Mouse (Mus musculus) ES-Bruce4 (cell line): Measurements from ENCODE around the gene Pnmal1. TPM values are rescaled to one million over a fixed set of nuclear protein-coding genes. Genes with fewer than 3 reads are reported as not detected.

Source experiments
- H3K27ac ChIP-seq: 2 replicates; pipeline ENCODE4 v1.5.1; 2012; ENCODE audit warnings: low read length, inconsistent platforms; ENCODE audit not compliant: insufficient read depth
- H3K27me3 ChIP-seq: 2 replicates; pipeline ENCODE4 v1.6.1; 2012; ENCODE audit warnings: mild to moderate bottlenecking, low read length, inconsistent platforms; ENCODE audit not compliant: control insufficient read depth, poor library complexity, insufficient read depth, severe bottlenecking
- H3K36me3 ChIP-seq: 2 replicates; pipeline ENCODE4 v1.6.1; 2012; ENCODE audit warnings: inconsistent platforms, mild to moderate bottlenecking, low read length, moderate library complexity; ENCODE audit not compliant: control insufficient read depth, poor library complexity, insufficient read depth, severe bottlenecking
- H3K4me1 ChIP-seq: one replicate; pipeline ENCODE4 v1.8.1; 2011; ENCODE audit warnings: low read length; ENCODE audit not compliant: control insufficient read depth, insufficient read depth
- H3K4me3 ChIP-seq: 2 replicates; pipeline ENCODE4 v1.5.1; 2011; ENCODE audit warnings: low read depth, mild to moderate bottlenecking, low read length
- H3K9ac ChIP-seq: 2 replicates; pipeline ENCODE4 v1.6.1; 2012; ENCODE audit warnings: low read depth, mild to moderate bottlenecking, inconsistent platforms; ENCODE audit not compliant: poor library complexity, severe bottlenecking
- H3K9me3 ChIP-seq: replicated peaks from 2 replicates; pipeline ENCODE4 v1.6.1; 2012; ENCODE audit warnings: mild to moderate bottlenecking, low read length, inconsistent platforms; ENCODE audit not compliant: control insufficient read depth, poor library complexity, insufficient read depth, severe bottlenecking
- CTCF ChIP-seq: IDR thresholded peaks from one replicate; pipeline ENCODE4 v1.8.1; 2011; ENCODE audit warnings: low read depth, low read length
- EP300 ChIP-seq: IDR thresholded peaks from 2 replicates; pipeline ENCODE4 v1.6.1; 2011; ENCODE audit warnings: low read depth, low read length; ENCODE audit not compliant: insufficient read depth
- POLR2A ChIP-seq: IDR thresholded peaks from one replicate; pipeline ENCODE4 v1.8.1; 2011; ENCODE audit warnings: low read length; ENCODE audit not compliant: insufficient read depth
- polyA plus RNA-seq: library from polyadenylated mRNA; stranded (reverse); fragments of >200 nt; gene quantifications from 2 replicates; pipeline ENCODE4 v1.2.4, GENCODE M21; 2011; ENCODE audit warnings: low read depth; ENCODE audit not compliant: missing spikeins, insufficient read depth, insufficient read length

The Pnmal1 gene
- not detected in 2 replicates for polyA plus RNA-seq

DNA sequence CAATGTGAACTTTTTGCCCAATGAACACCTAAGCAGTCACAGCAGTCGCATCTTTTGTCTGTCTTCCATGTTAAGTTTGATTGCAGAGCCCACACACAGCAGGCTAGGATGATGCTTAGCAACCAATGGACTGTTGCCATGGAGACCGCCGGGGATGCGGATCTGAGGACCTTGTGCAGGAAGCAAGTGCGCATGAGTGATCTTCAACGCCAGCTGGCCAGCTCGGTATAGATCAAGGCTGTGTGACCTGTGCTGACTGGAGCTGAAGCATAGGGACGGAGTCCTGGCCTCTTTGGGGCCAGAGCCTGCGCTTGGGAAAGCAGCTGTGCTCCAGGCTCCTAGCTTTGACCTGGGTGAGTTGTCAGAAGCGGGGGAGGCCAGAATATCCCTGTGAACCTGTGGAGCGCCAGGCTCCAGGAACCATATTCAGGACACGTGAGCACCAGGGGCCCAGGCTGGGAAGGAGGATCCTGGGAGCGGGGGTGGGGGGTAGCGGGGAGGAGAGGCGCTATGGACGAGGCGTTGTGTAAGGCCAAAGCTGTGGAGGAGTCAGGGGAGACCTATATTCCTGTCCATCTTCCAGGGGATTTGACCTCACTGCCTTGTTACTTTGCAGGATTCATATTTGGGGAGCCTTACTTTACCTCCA is at the start of gene Pnmal1:
Gene Pnmal1 (plus strand): TSS at position 141 of the 649 bp plus-strand sequence.
- H3K9ac ChIP-seq = no peak within 1 kb of the TSS
- TF ChIP-seq EP300 = no peak
- TF ChIP-seq CTCF = no peak
- TF ChIP-seq POLR2A = no peak
- no peaks in the 10 kb centered on the region; the same call in 1 of the 2 replicates for H3K27me3 ChIP-seq
- no peaks in the 10 kb centered on the region for H3K4me1 ChIP-seq
- H3K27ac ChIP-seq = no peak within 1 kb of the TSS
- no peak within 1 kb of the TSS for H3K4me3 ChIP-seq
- H3K9me3 ChIP-seq = no peaks in the 10 kb centered on the region
- H3K36me3 ChIP-seq = no peaks in the 10 kb centered on the region

DNA sequence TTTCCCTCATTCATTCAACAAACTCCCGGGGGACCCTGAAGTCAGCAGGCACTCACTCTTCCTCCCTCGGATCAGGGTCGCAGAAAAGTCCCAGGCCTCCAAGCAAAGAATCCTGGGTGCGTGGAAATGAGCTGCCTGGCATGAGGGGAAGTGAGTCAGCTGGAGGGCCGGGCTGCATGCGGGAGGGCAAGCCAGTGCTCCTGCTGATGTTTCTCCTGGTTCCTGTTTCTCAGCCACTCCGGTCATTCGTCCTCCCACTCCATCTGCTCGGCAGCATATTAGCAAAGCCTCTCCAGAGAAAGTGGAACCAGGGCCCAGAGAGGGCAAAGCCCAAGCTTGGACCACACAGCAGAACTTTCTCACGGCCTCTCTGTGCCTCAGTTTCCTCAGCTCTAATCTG is 49.6 kb upstream of the Pnmal1 start:
- H3K9ac ChIP-seq = no peak overlapping the region
- no peaks in the 10 kb centered on the region for H3K4me1 ChIP-seq
- no peak overlapping the region for H3K27ac ChIP-seq
- H3K9me3 ChIP-seq = no peaks in the 10 kb centered on the region
- H3K27me3 ChIP-seq = no peaks in the 10 kb centered on the region
- H3K4me3 ChIP-seq = no peak overlapping the region
- no peaks in the 10 kb centered on the region for H3K36me3 ChIP-seq
- no peak for TF ChIP-seq EP300
- TF ChIP-seq CTCF = no peak
- TF ChIP-seq POLR2A = no peak

- no peak overlapping the region for H3K9ac ChIP-seq
- H3K4me3 ChIP-seq = no peak overlapping the region
- no peaks in the 10 kb centered on the region for H3K4me1 ChIP-seq
- no peaks in the 10 kb centered on the region for H3K27me3 ChIP-seq
- no peak overlapping the region for H3K27ac ChIP-seq
- H3K36me3 ChIP-seq = peaks cover 6% of the 10 kb centered on the region
- no peaks in the 10 kb centered on the region for H3K9me3 ChIP-seq
- no peak for TF ChIP-seq CTCF
- TF ChIP-seq POLR2A = no peak
- TF ChIP-seq EP300 = no peak
Observed at GRCm38 (mm10) chr7:16911904-16912303, 47.6 kb upstream of the Pnmal1 start.

DNA sequence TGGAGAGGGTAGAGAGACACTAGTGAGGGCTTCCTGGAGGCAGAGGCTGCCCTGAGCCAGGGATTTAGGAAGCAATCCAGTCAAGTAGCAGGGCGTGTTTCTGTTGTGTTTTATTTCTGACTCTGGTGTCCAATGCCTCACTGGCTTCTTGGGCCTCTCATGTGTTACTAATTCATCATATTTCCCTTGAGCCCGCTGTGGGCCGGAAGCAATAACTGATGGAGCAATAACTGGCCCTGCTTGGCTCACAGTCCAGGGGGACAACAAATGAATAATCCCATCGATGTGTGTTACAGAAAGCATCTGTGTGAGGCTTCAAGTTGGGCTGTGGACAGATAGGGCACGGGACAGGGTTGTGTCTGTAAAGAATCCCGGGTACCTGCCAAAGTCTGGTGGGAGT is 47.1 kb upstream of the Pnmal1 start:
- Histone ChIP-seq H3K4me3 (no peak overlapping the region), H3K36me3 (peaks cover 11% of the 10 kb centered on the region), H3K9me3 (no peaks in the 10 kb centered on the region), H3K9ac (no peak overlapping the region), H3K27me3 (no peaks in the 10 kb centered on the region), H3K4me1 (no peaks in the 10 kb centered on the region), H3K27ac (no peak overlapping the region)
- no peak for TF ChIP-seq CTCF
- TF ChIP-seq POLR2A = no peak
- no peak for TF ChIP-seq EP300

- H3K36me3 ChIP-seq = peaks cover 17% of the 10 kb centered on the region
Observed at GRCm38 (mm10) chr7:16913806-16914452, 45.5 kb upstream of the Pnmal1 start.

More at GRCm38 (mm10) chr7:16913806-16914452, 45.5 kb upstream of the Pnmal1 start:
- Histone ChIP-seq H3K9me3 (no peaks in the 10 kb centered on the region), H3K27ac (no peak overlapping the region), H3K27me3 (no peaks in the 10 kb centered on the region), H3K4me1 (no peaks in the 10 kb centered on the region), H3K4me3 (no peak overlapping the region), H3K9ac (no peak overlapping the region)
- no peak for TF ChIP-seq POLR2A
- TF ChIP-seq CTCF = peak; percentile 84
- TF ChIP-seq EP300 = no peak
